Mouse (Mus musculus): ENCODE data around the gene Ces2h.

The Ces2h gene

GRCm38 (mm10) chr8:105000586-105000985, at the start of gene Ces2h:
Ces2h (plus strand) TSS chr8:105000853.
- TF ChIP-seq GATA4 (IDR thresholded peaks at IDR 0.05; ENCODE audit: insufficient replicate concordance, low read length) = no peak

GRCm38 (mm10) chr8:104961537-104961961, 39.1 kb upstream of the Ces2h start, which contains the start of gene Ces2g:
Ces2g (plus strand) TSS chr8:104961718.
- peak; percentile 68; the same call in 1 of the 2 replicates for TF ChIP-seq GATA4 (IDR thresholded peaks at IDR 0.05; ENCODE audit: insufficient replicate concordance, low read length)

GRCm38 (mm10) chr8:104962229-104962901, 38.3 kb upstream of the Ces2h start:
- TF ChIP-seq GATA4 (IDR thresholded peaks at IDR 0.05; ENCODE audit: insufficient replicate concordance, low read length) = no peak

GRCm38 (mm10) chr8:104963375-104963894, 37.2 kb upstream of the Ces2h start:
- TF ChIP-seq GATA4 (IDR thresholded peaks at IDR 0.05; ENCODE audit: insufficient replicate concordance, low read length) = no peak

GRCm38 (mm10) chr8:104984126-104984525, 16.5 kb upstream of the Ces2h start:
- TF ChIP-seq GATA4 (IDR thresholded peaks at IDR 0.05; ENCODE audit: insufficient replicate concordance, low read length) = no peak

- TF ChIP-seq GATA4 (IDR thresholded peaks at IDR 0.05; ENCODE audit: insufficient replicate concordance, low read length) = peak; percentile 44; the same call in 1 of the 2 replicates
Measured at GRCm38 (mm10) chr8:104984942-104985341, 15.7 kb upstream of the Ces2h start.

GRCm38 (mm10) chr8:104998191-104998590, 2.5 kb upstream of the Ces2h start:
- no peak for TF ChIP-seq GATA4 (IDR thresholded peaks at IDR 0.05; ENCODE audit: insufficient replicate concordance, low read length)

- TF ChIP-seq GATA4 (IDR thresholded peaks at IDR 0.05; ENCODE audit: insufficient replicate concordance, low read length) = no peak
Measured at GRCm38 (mm10) chr8:104999183-104999582, 1.5 kb upstream of the Ces2h start.

- TF ChIP-seq GATA4 (IDR thresholded peaks at IDR 0.05; ENCODE audit: insufficient replicate concordance, low read length) = no peak
Measured at GRCm38 (mm10) chr8:105010000-105010399, 9.3 kb downstream of the Ces2h start.

- TF ChIP-seq GATA4 (IDR thresholded peaks at IDR 0.05; ENCODE audit: insufficient replicate concordance, low read length) = no peak
Measured at GRCm38 (mm10) chr8:105011136-105011535, 10.5 kb downstream of the Ces2h start.

GRCm38 (mm10) chr8:105014391-105014790, 13.7 kb downstream of the Ces2h start:
- TF ChIP-seq GATA4 (IDR thresholded peaks at IDR 0.05; ENCODE audit: insufficient replicate concordance, low read length) = no peak

GRCm38 (mm10) chr8:105021954-105022353, 21.3 kb downstream of the Ces2h start:
- TF ChIP-seq GATA4 (IDR thresholded peaks at IDR 0.05; ENCODE audit: insufficient replicate concordance, low read length) = no peak

- TF ChIP-seq GATA4 (IDR thresholded peaks at IDR 0.05; ENCODE audit: insufficient replicate concordance, low read length) = no peak
Measured at GRCm38 (mm10) chr8:105023087-105023486, 22.4 kb downstream of the Ces2h start.

GRCm38 (mm10) chr8:105025050-105025449, 24.4 kb downstream of the Ces2h start:
- TF ChIP-seq GATA4 (IDR thresholded peaks at IDR 0.05; ENCODE audit: insufficient replicate concordance, low read length) = no peak

GRCm38 (mm10) chr8:105043510-105043909, 42.9 kb downstream of the Ces2h start:
- no peak for TF ChIP-seq GATA4 (IDR thresholded peaks at IDR 0.05; ENCODE audit: insufficient replicate concordance, low read length)

GRCm38 (mm10) chr8:105045824-105046401, 45.3 kb downstream of the Ces2h start:
- no peak; the same call in 1 of the 2 replicates for TF ChIP-seq GATA4 (IDR thresholded peaks at IDR 0.05; ENCODE audit: insufficient replicate concordance, low read length)

Data from liver, adult (tissue).